Mouse (Mus musculus) thymus, adult 2 months (tissue): Measurements from ENCODE around the gene Kalrn. TPM values are rescaled to one million over a fixed set of nuclear protein-coding genes. Genes with fewer than 3 reads are reported as not detected.

ENCODE experiments used
- DNase-seq: peaks from one replicate; pipeline ENCODE4 v3.0.0; 2021
- H3K27ac ChIP-seq: fragments of 200-500 bp; 2 replicates; pipeline ENCODE4 v1.5.1; 2012; ENCODE audit warnings: low read length, control low read depth; ENCODE audit not compliant: control insufficient read depth, insufficient read depth
- H3K27me3 ChIP-seq: fragments of 200-500 bp; 2 replicates; pipeline ENCODE4 v1.6.1; 2012; ENCODE audit warnings: mild to moderate bottlenecking, low read length, moderate library complexity, mixed read lengths; ENCODE audit not compliant: control insufficient read depth, insufficient read depth
- H3K36me3 ChIP-seq: fragments of 200-500 bp; 2 replicates; pipeline ENCODE4 v1.6.1; 2012; ENCODE audit warnings: mild to moderate bottlenecking, low read length, moderate library complexity; ENCODE audit not compliant: control insufficient read depth, insufficient read depth
- H3K4me1 ChIP-seq: fragments of 200-500 bp; replicated peaks from 2 replicates; pipeline ENCODE4 v1.6.1; 2012; ENCODE audit warnings: low read length; ENCODE audit not compliant: control insufficient read depth, insufficient read depth
- H3K4me3 ChIP-seq: fragments of 200-500 bp; 2 replicates; pipeline ENCODE4 v1.5.1; 2012; ENCODE audit warnings: mild to moderate bottlenecking, low read length, control low read depth, moderate library complexity; ENCODE audit not compliant: control insufficient read depth, insufficient read depth
- CTCF ChIP-seq: fragments of 200-500 bp; IDR thresholded peaks from 2 replicates; pipeline ENCODE4 v1.5.1; 2012; ENCODE audit warnings: mild to moderate bottlenecking, control low read depth, low read length, moderate library complexity, borderline replicate concordance; ENCODE audit not compliant: control insufficient read depth, poor library complexity, insufficient read depth; ENCODE audit errors: extremely low read depth
- POLR2A ChIP-seq: fragments of 200-500 bp; IDR thresholded peaks from 2 replicates; pipeline ENCODE4 v1.6.1; 2012; ENCODE audit warnings: mild to moderate bottlenecking, low read length, control low read depth, moderate library complexity; ENCODE audit not compliant: control insufficient read depth, poor library complexity, insufficient read depth; ENCODE audit errors: extremely low read depth
- WGBS: fragments of 180-500 bp; shearing (Covaris S2); methylation state at CpG from one replicate; pipeline ENCODE4 v1.1.7; 2018; 5-methylcytosine and 5-hydroxymethylcytosine counted together
- polyA plus RNA-seq: library from polyadenylated mRNA; depleted of rRNA; stranded (reverse); fragments of >200 nt; gene quantifications from 2 replicates; pipeline ENCODE4 v1.2.3, GENCODE M21; 2012

The Kalrn gene
- polyA plus RNA-seq, 1 experiment: 2.9 TPM

DNA sequence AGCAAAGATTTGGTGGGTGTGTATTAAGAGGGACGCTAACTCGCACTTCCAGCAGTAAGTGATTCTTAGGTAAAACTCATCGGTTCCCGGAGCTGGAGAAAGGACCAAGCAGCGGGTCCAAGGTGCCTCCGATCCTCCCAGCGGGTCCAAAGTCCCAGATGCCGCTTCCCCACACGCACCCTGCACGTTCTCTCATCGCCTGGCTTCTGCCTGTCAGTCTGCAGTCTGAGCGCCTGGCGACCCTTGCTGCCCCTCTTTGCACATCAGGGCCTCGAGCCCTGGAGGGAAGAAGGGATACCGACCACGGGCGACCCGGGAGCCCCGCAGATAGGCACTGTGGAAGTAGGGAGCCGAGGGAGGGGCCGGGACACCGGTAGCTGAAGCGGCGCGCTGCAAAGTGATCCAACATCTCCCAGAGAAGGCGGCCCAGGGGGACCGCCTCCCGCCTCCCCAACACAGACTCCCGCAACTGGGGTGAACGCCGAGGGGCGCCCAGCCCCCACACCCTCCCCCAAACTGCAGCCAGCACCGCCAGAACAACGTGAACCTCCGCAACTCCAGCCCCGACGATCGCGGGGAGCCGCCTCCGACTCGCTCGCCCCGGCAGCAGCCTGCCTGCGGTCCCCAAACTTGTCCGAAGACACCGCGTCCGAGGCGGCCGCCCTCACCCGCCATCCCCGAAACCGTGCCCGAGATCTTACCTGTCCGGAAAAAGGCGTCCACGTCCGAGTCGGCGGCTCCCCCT is 754 bp downstream of the Kalrn start:
- no peak overlapping the region for H3K27ac ChIP-seq
- no peaks in the 10 kb centered on the region for H3K36me3 ChIP-seq
- peak; percentile 8 for DNase-seq
- 2% methylated on average over 61 of the region's 61 CpGs for WGBS
- TF ChIP-seq POLR2A (no peak), CTCF (no peak)
- H3K27me3 ChIP-seq: peaks cover 15% of the 10 kb centered on the region
- 0 out of 2 replicates have a peak, but pooled peaks cover 2% of the 10 kb centered on the region for H3K4me1 ChIP-seq
- H3K4me3 ChIP-seq: peak overlapping the region; percentile 31

DNA sequence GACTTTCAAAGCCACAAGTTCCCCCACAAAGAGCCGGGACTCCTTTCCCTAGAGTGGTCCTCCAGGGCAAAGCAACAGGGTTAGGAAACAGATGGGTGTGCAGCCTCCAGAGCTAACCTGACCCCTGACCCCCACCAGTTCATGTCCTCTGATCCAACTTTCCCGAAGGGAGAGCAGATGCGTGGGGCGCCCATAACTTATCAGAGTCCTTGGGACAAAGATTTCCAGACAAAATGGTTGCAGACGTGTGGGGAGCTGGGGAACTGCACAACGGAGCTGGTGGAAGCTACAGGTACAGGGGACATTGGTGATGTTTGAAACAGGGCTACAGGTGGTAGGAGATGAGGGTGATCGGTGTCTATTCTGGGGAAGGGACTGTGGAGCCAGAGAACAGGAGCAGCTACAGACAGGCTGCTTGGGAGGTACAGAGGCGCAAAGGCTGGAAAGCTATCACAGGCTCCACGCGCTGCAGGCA is 1.4 kb downstream of the Kalrn start:
- DNase-seq: no peak
- TF ChIP-seq POLR2A (no peak), CTCF (no peak)
- H3K27ac ChIP-seq: no peak overlapping the region

DNA sequence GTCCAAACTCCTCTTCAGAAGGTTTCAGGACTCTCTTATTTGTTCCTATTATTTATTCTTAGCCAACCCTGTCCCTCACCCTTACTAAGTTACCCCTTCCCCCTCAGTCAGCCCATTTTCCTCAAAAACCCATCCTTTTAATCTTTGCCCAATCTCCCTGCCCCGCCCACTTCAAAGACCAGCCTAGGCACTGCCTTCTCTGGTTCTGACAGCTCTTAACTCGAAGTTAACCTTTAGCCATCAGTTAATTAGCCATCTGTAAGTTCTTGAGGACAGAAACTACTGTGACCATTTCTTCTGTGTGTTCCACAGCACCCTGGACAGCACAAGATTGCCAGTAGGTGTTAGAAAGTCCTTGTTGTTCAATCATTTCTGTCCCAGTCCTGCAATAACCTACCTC is 3.4 kb downstream of the Kalrn start:
- Histone ChIP-seq H3K27ac (no peak overlapping the region), H3K4me3 (no peak overlapping the region), H3K27me3 (peaks cover 15% of the 10 kb centered on the region), H3K36me3 (no peaks in the 10 kb centered on the region), H3K4me1 (0 out of 2 replicates have a peak, but pooled peaks cover 2% of the 10 kb centered on the region)
- TF ChIP-seq CTCF (no peak), POLR2A (no peak)
- 57% methylated on average over 2 of the region's 2 CpGs for WGBS
- DNase-seq: no peak

More for the DNA sequence above, 1.4 kb downstream of the Kalrn start:
- Histone ChIP-seq H3K27me3 (peaks cover 15% of the 10 kb centered on the region), H3K36me3 (no peaks in the 10 kb centered on the region), H3K4me3 (peak overlapping the region; percentile 12; the same call in 1 of the 2 replicates), H3K4me1 (0 out of 2 replicates have a peak, but pooled peaks cover 2% of the 10 kb centered on the region)
- WGBS: 11% methylated on average over 10 of the region's 10 CpGs

DNA sequence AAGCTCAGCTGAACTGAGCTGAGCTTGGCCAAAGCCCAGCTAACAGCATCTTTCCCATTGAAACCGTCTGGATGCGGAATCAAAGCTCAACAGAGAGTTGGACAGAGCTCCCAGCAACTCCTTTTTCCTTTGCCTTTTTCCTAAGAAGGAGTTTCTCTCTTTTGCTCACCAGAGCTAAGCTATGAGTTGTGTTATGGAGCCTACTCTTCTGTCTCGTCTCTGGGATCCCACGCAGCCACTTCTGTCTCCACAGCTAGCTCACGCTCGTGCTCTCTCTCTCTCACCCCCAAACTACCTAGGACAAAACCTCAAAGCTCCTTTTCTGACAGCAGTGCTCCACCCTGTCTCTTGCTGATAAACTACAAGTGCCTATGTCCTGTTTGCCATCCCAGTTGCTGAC is 4.5 kb downstream of the Kalrn start:
- Histone ChIP-seq H3K36me3 (no peaks in the 10 kb centered on the region), H3K4me3 (no peak overlapping the region), H3K4me1 (0 out of 2 replicates have a peak, but pooled peaks cover 2% of the 10 kb centered on the region), H3K27me3 (peaks cover 15% of the 10 kb centered on the region), H3K27ac (no peak overlapping the region)
- no peak for DNase-seq
- 74% methylated on average over 6 of the region's 6 CpGs for WGBS
- TF ChIP-seq POLR2A (no peak), CTCF (no peak)

DNA sequence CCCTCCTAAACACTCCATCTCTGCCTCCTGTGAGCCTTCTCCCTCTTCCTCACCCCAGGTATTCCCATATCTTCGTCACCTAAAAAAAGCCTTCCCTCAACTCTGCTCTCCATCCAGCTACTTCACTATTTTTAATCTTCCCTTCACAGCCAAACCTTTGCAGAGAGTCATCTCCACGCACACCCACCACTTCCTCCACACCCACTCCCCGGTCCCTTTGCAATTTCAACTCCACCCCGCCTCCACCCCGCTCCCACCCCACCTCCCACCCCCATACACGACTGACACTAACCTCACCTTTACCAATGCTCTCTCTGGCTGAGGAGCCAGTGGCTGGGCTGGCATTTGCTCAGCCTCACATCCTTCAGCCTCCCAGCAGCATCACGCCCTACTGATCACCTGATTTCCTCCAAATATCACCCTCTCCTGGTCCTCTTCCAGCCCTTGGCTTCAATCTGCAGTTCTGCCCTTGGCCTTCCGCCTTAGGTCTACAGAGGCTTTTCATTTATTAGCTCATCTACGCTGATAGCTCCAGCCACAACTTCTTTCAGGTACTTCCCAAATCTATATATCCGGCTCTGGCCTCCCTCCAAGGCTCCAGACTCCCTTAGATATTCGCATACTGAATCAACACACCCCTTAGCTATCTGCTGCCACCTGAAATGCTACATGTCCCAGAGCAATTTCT is 9.6 kb downstream of the Kalrn start:
- no peaks in the 10 kb centered on the region for H3K4me1 ChIP-seq
- no peak overlapping the region for H3K4me3 ChIP-seq
- WGBS: 55% methylated on average over 11 of the region's 11 CpGs
- no peak overlapping the region for H3K27ac ChIP-seq
- H3K36me3 ChIP-seq: no peaks in the 10 kb centered on the region
- no peak for TF ChIP-seq POLR2A
- TF ChIP-seq CTCF: no peak
- no peak for DNase-seq
- H3K27me3 ChIP-seq: no peaks in the 10 kb centered on the region

DNA sequence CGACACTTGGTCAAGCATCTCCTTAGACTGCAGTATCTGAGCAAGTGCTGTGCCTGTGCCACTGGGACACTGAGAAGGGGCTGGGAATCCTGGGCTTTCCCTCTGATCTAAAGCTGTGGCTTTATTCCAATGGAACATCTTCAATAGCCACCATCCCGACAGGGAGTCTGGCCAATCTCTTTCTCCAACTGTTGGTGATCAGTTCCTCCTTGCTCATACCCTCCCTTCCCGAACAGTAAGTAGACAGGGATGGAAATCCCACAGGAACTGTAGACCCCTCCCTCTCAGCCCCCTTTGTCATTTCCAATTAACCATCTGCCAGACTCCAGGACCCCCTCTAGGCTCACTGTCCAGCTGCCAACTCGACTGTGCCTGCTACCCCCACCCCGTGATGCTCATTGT is 11.6 kb downstream of the Kalrn start:
- no peaks in the 10 kb centered on the region for H3K27me3 ChIP-seq
- no peak for DNase-seq
- H3K36me3 ChIP-seq: no peaks in the 10 kb centered on the region
- TF ChIP-seq CTCF: no peak
- no peak for TF ChIP-seq POLR2A
- WGBS: 67% methylated on average over 5 of the region's 5 CpGs
- no peak overlapping the region for H3K27ac ChIP-seq
- H3K4me1 ChIP-seq: no peaks in the 10 kb centered on the region
- no peak overlapping the region for H3K4me3 ChIP-seq

DNA sequence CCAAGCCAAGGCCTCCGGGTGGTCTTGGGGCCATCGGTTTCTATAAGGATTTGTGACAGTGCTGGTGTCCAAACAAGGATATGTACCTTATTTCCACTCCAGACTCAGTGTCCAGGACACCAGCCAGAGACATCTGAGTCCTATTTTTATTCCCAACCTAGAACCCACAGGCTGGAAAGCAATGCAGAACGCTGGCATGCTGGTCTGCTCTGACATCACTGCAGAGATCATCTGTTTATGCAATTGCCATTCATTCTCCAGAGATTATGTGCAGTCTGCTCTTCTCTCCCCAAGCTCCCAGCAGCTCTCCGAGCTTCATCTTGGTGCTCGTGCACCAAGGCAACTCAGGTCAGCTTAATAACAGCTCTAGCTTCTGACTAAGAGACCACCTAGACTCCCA is 12.5 kb downstream of the Kalrn start:
- H3K27me3 ChIP-seq: no peaks in the 10 kb centered on the region
- H3K27ac ChIP-seq: no peak overlapping the region
- no peak overlapping the region for H3K4me3 ChIP-seq
- TF ChIP-seq POLR2A (no peak), CTCF (no peak)
- DNase-seq: no peak
- no peaks in the 10 kb centered on the region for H3K36me3 ChIP-seq
- H3K4me1 ChIP-seq: no peaks in the 10 kb centered on the region
- 90% methylated on average over 5 of the region's 5 CpGs for WGBS
